Mouse (Mus musculus): ENCODE data around the gene Dhfr. TPM values are rescaled to one million over a fixed set of nuclear protein-coding genes. Genes with fewer than 3 reads are reported as not detected.

Gene Dhfr
- total and polyA plus RNA-seq, 3 experiments: 15.7 to 63.1 (median 17.4) TPM

DNA sequence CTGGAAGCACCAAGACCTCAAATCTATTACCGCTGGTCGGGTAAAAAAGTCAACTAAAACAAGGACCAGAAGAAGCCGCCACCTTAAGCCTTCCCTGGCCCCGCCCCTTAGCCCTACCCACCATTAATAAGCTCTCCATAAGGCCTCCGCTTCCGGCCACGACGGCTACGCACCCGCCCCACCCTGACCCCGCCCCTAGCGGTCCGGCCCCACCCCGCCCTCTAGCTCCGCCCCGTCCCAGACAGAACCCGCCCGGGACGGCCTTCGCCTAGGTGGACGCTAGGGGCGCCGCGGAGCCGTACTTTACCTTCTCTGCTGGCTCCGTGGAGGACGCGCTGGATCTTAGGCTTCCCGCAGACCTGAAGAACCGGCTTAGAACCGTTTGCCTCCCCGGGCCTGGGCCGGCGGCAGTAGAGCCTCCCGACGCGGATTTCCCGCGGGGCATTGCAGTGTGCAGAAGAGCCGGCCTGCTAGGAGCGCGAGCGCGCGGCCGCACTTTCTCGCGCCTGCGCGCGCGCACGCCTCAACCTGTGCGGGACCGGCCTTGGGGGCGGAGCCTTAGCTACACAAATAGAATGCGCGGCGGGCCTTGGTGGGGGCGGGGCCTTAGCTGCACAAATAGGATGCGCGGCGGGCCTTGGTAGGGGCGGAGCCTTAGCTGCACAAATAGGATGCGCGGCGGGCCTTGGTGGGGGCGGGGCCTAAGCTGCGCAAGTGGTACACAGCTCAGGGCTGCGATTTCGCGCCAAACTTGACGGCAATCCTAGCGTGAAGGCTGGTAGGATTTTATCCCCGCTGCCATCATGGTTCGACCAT is at the start of gene Dhfr, which contains the start of gene Msh3 (continued):
- TF ChIP-seq ETS1 (IDR thresholded peaks at IDR 0.05; ENCODE audit: low read depth, low read length) (peak; percentile 5; the same call in 1 of the 2 replicates), SMC3 (IDR thresholded peaks at IDR 0.05; ENCODE audit: low read depth, low read length) (no peak), JUND (IDR thresholded peaks at IDR 0.05; ENCODE audit: low read depth, low read length) (no peak), RAD21 (IDR thresholded peaks at IDR 0.05; ENCODE audit: low read depth, low read length) (no peak)

GRCm38 (mm10) chr13:92305680-92306079 is 48.8 kb upstream of the Dhfr start, which contains the start of gene Gm20379:
Gene Gm20379, plus strand, starts transcription at chr13:92305980.
- H3K4me3 ChIP-seq (ENCODE audit: control insufficient read depth in 1 of 2, insufficient read depth in 1 of 2, low read depth in 2 of 2, low read length in 2 of 2): no peak within 1 kb of the TSS
- TF ChIP-seq MAZ (IDR thresholded peaks at IDR 0.05; ENCODE audit: low read depth, low read length) (no peak), CTCF (IDR thresholded peaks at IDR 0.05 in 2 of 3, conservative IDR thresholded peaks at IDR 0.05 in 1 of 3; ENCODE audit: control insufficient read depth in 1 of 3, insufficient read depth in 1 of 3, low read depth in 2 of 3, low read length in 3 of 3, poor library complexity in 1 of 3, severe bottlenecking in 1 of 3) (no peak), BHLHE40 (IDR thresholded peaks at IDR 0.05; ENCODE audit: borderline replicate concordance, low read depth, low read length) (no peak), ETS1 (IDR thresholded peaks at IDR 0.05; ENCODE audit: low read depth, low read length) (no peak), MAFK (IDR thresholded peaks at IDR 0.05; ENCODE audit: borderline replicate concordance, low read depth, low read length) (no peak), KAT2A (conservative IDR thresholded peaks at IDR 0.05; ENCODE audit: low read depth, low read length) (no peak), RAD21 (IDR thresholded peaks at IDR 0.05; ENCODE audit: low read depth, low read length) (no peak), UBTF (IDR thresholded peaks at IDR 0.05; ENCODE audit: borderline replicate concordance, insufficient read depth, low read depth, low read length) (no peak), HCFC1 (IDR thresholded peaks at IDR 0.05; ENCODE audit: low read depth, low read length) (no peak), RCOR1 (IDR thresholded peaks at IDR 0.05; ENCODE audit: low read depth, low read length) (no peak), MYC (IDR thresholded peaks at IDR 0.05; ENCODE audit: low read depth, low read length) (no peak), MEF2A (IDR thresholded peaks at IDR 0.05; ENCODE audit: extremely low read depth, insufficient replicate concordance, low read depth, low read length, poor library complexity, severe bottlenecking) (no peak)

GRCm38 (mm10) chr13:92314613-92315012 is 39.9 kb upstream of the Dhfr start:
- H3K36me3 ChIP-seq (ENCODE audit: control insufficient read depth in 1 of 2, insufficient read depth in 2 of 2, low read length in 2 of 2): no peaks in the 10 kb centered on the region; a peak in 1 of 4 replicates
- no peaks in the 10 kb centered on the region for H3K27me3 ChIP-seq (ENCODE audit: control insufficient read depth in 1 of 2, insufficient read depth in 2 of 2, low read length in 2 of 2)
- no peak for DNase-seq (ENCODE audit: low read depth, low spot score)
- no peaks in the 10 kb centered on the region for H3K79me2 ChIP-seq (ENCODE audit: control insufficient read depth, insufficient read depth, low read length, poor library complexity)
- no peak overlapping the region for H3K9ac ChIP-seq (ENCODE audit: control insufficient read depth, low read depth, low read length, poor library complexity, severe bottlenecking)
- TF ChIP-seq MEF2A (IDR thresholded peaks at IDR 0.05; ENCODE audit: extremely low read depth, insufficient replicate concordance, low read depth, low read length, poor library complexity, severe bottlenecking) (no peak), JUND (IDR thresholded peaks at IDR 0.05; ENCODE audit: low read depth, low read length) (no peak), KAT2A (conservative IDR thresholded peaks at IDR 0.05; ENCODE audit: low read depth, low read length) (no peak), GABPA (IDR thresholded peaks at IDR 0.05; ENCODE audit: low read depth, low read length) (no peak), TCF12 (IDR thresholded peaks at IDR 0.05; ENCODE audit: low read depth, low read length) (no peak), ETS1 (IDR thresholded peaks at IDR 0.05; ENCODE audit: low read depth, low read length) (no peak), ZC3H11A (IDR thresholded peaks at IDR 0.05; ENCODE audit: low read depth, low read length) (no peak), CTCF (IDR thresholded peaks at IDR 0.05 in 2 of 3, conservative IDR thresholded peaks at IDR 0.05 in 1 of 3; ENCODE audit: control insufficient read depth in 1 of 3, insufficient read depth in 1 of 3, low read depth in 2 of 3, low read length in 3 of 3, poor library complexity in 1 of 3, severe bottlenecking in 1 of 3) (no peak), MYC (IDR thresholded peaks at IDR 0.05; ENCODE audit: low read depth, low read length) (no peak), USF1 (IDR thresholded peaks at IDR 0.05; ENCODE audit: low read depth, low read length) (no peak), RAD21 (IDR thresholded peaks at IDR 0.05; ENCODE audit: low read depth, low read length) (no peak), MAZ (IDR thresholded peaks at IDR 0.05; ENCODE audit: low read depth, low read length) (no peak), ZMIZ1 (IDR thresholded peaks at IDR 0.05; ENCODE audit: low read depth, low read length) (no peak), MAFK (IDR thresholded peaks at IDR 0.05; ENCODE audit: borderline replicate concordance, low read depth, low read length) (no peak), UBTF (IDR thresholded peaks at IDR 0.05; ENCODE audit: borderline replicate concordance, insufficient read depth, low read depth, low read length) (no peak), SMC3 (IDR thresholded peaks at IDR 0.05; ENCODE audit: low read depth, low read length) (no peak), EP300 (IDR thresholded peaks at IDR 0.05; ENCODE audit: low read depth in 1 of 2, low read length in 2 of 2) (no peak)
- no peak overlapping the region for H3K4me3 ChIP-seq (ENCODE audit: control insufficient read depth in 1 of 2, insufficient read depth in 1 of 2, low read depth in 2 of 2, low read length in 2 of 2)
- no peaks in the 10 kb centered on the region for H3K9me3 ChIP-seq (replicated peaks; ENCODE audit: insufficient read depth, low read length)
- H3K27ac ChIP-seq (ENCODE audit: control insufficient read depth, low read depth, low read length): no peak overlapping the region
- peaks cover 0 to 1% of the 10 kb centered on the region in 2 experiments; a peak in 1 of 4 replicates for H3K4me1 ChIP-seq (ENCODE audit: control insufficient read depth in 1 of 2, insufficient read depth in 2 of 2, low read length in 2 of 2)

More at GRCm38 (mm10) chr13:92305680-92306079, 48.8 kb upstream of the Dhfr start, which contains the start of gene Gm20379:
- Histone ChIP-seq H3K79me2 (ENCODE audit: control insufficient read depth, insufficient read depth, low read length, poor library complexity) (no peaks in the 10 kb centered on the region), H3K4me1 (ENCODE audit: control insufficient read depth in 1 of 2, insufficient read depth in 2 of 2, low read length in 2 of 2) (no peaks in the 10 kb centered on the region), H3K36me3 (ENCODE audit: control insufficient read depth in 1 of 2, insufficient read depth in 2 of 2, low read length in 2 of 2) (peaks cover 0 to 2% of the 10 kb centered on the region in 2 experiments; a peak in 1 of 4 replicates), H3K27ac (ENCODE audit: control insufficient read depth, low read depth, low read length) (no peak within 1 kb of the TSS), H3K9ac (ENCODE audit: control insufficient read depth, low read depth, low read length, poor library complexity, severe bottlenecking) (no peak within 1 kb of the TSS), H3K9me3 (replicated peaks; ENCODE audit: insufficient read depth, low read length) (no peaks in the 10 kb centered on the region), H3K27me3 (ENCODE audit: control insufficient read depth in 1 of 2, insufficient read depth in 2 of 2, low read length in 2 of 2) (no peaks in the 10 kb centered on the region)
- DNase-seq (ENCODE audit: low read depth, low spot score): no peak

All from MEL (cell line).